Mouse (Mus musculus) hindbrain, embryonic 12.5 days (tissue): ENCODE measurements around the gene Cox8b. TPM values are rescaled to one million over a fixed set of nuclear protein-coding genes. Genes with fewer than 3 reads are reported as not detected.

Experiments used
- ATAC-seq: fragments of 200-750 bp; cut with Nextera tagmentation; 2 replicates; pipeline ENCODE4 v1.8.0; 2017; ENCODE audit warnings: moderate TSS enrichment; ENCODE audit not compliant: low FRiP score
- H3K27ac ChIP-seq: fragments of 300-500 bp; sonication (generic); 2 replicates; pipeline ENCODE4 v1.5.1; 2016; ENCODE audit warnings: mild to moderate bottlenecking
- H3K27me3 ChIP-seq: fragments of 300-500 bp; sonication (generic); 2 replicates; pipeline ENCODE4 v1.6.1; 2016; ENCODE audit warnings: mild to moderate bottlenecking
- H3K36me3 ChIP-seq: fragments of 300-500 bp; sonication (generic); 2 replicates; pipeline ENCODE4 v1.6.1; 2016; ENCODE audit warnings: mild to moderate bottlenecking
- H3K4me1 ChIP-seq: fragments of 300-500 bp; sonication (generic); 2 replicates; pipeline ENCODE4 v1.6.1; 2016
- H3K4me2 ChIP-seq: fragments of 300-500 bp; sonication (generic); replicated peaks from 2 replicates; pipeline ENCODE4 v1.6.1; 2016; ENCODE audit warnings: mild to moderate bottlenecking
- H3K4me3 ChIP-seq: fragments of 300-500 bp; sonication (generic); 2 replicates; pipeline ENCODE4 v1.5.1; 2016; ENCODE audit warnings: mild to moderate bottlenecking
- H3K9ac ChIP-seq: fragments of 300-500 bp; sonication (generic); 2 replicates; pipeline ENCODE4 v1.6.1; 2016; ENCODE audit warnings: mild to moderate bottlenecking, moderate library complexity
- H3K9me3 ChIP-seq: fragments of 300-500 bp; sonication (generic); replicated peaks from 2 replicates; pipeline ENCODE4 v1.6.1; 2016; ENCODE audit warnings: mild to moderate bottlenecking
- WGBS: fragments of 180-500 bp; shearing (Covaris S2); methylation state at CpG from one replicate; pipeline ENCODE4 v1.1.7; 2016; 5-methylcytosine and 5-hydroxymethylcytosine counted together
- polyA plus RNA-seq: library from polyadenylated mRNA; unstranded; fragments of >200 nt; fragmentation: Nextera tagmentation; extraction: Ambion mirVana; gene quantifications from 2 replicates; pipeline ENCODE4 v1.2.1, GENCODE M21; 2016

Gene Cox8b
- 0.81 TPM in 1 of 2 replicates, not detected in the other for polyA plus RNA-seq

DNA sequence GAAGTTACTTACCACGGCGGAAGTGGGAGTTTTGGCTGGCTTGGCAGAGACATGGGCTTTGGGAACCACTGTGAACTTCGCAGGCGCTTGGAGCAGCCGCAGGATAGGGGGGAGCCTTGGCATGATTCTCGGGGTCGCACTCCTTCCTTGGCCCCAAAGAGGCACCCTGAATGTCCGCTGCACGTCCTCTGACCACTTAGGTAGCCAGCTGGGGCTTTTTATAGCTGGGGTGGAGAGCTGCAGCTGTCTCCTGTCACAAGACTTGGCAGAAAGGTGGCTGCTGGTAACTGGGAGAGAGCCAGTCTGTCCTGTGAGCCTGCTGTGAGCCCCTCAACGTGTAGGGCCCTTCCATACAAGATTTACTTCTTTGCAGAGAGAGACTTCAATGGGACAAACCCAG is at the start of gene Cox8b:
Gene Cox8b, minus strand, starts transcription at position 227 of the 400 bp plus-strand sequence.
- Histone ChIP-seq H3K4me3 (no peak within 1 kb of the TSS), H3K9ac (no peak within 1 kb of the TSS), H3K27ac (no peak within 1 kb of the TSS), H3K36me3 (peaks cover 40% of the 10 kb centered on the region), H3K4me2 (no peak within 1 kb of the TSS), H3K27me3 (no peaks in the 10 kb centered on the region), H3K9me3 (no peaks in the 10 kb centered on the region), H3K4me1 (0 out of 2 replicates have a peak, but pooled peaks cover 4% of the 10 kb centered on the region)
- ATAC-seq, result no peak
- 79% methylated on average over 10 of the region's 10 CpGs for WGBS

DNA sequence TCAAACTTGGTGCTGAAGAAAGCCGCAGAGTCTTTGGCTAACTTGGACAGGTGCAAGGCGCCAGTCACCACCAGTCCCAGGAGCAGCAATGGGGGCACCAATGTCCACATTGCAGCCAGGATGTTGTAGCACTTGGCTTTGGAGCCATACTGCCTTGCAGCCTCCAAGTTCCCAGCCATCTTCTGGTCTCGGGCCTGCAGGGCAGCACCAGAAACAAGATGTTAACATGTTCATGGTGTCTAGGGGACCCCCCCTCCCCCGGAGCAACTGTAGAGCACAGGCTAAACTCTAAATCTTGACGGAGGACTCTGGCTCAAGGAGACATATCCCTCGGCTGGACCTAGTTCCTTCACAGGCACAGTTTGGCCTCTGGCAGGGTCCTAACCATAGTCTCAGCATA is 49.0 kb upstream of the Cox8b start:
- no peaks in the 10 kb centered on the region; the same call in 1 of the 2 replicates for H3K36me3 ChIP-seq
- no peak overlapping the region for H3K4me2 ChIP-seq
- no peak for ATAC-seq
- H3K9ac ChIP-seq, result no peak overlapping the region
- H3K9me3 ChIP-seq, result no peaks in the 10 kb centered on the region
- no peak overlapping the region for H3K27ac ChIP-seq
- 90% methylated on average over 6 of the region's 6 CpGs for WGBS
- peaks cover 16% of the 10 kb centered on the region for H3K4me1 ChIP-seq
- no peak overlapping the region for H3K4me3 ChIP-seq
- no peaks in the 10 kb centered on the region for H3K27me3 ChIP-seq

DNA sequence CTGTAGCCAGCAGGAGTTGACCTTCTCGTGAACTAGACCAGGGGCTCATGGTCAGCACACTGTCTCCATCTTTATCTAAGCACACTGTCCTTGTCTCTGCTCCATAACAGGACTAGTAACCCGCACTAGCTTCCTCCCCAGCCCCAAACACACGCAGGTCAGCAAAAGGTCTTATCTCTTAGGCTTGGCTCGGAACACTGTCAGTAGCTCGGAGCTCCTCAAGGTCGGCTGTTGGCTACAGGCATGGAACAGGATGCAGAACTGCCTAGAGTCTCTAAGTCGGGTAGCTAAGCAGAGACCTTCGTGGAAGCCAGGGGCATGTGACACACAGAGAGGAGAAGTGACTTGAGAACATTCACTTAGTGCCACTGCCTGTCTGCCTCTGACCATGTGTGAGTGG is 47.9 kb upstream of the Cox8b start:
- 85% methylated on average over 8 of the region's 8 CpGs for WGBS
- no peak overlapping the region for H3K27ac ChIP-seq
- no peaks in the 10 kb centered on the region for H3K9me3 ChIP-seq
- H3K9ac ChIP-seq, result no peak overlapping the region
- peaks cover 14% of the 10 kb centered on the region for H3K4me1 ChIP-seq
- H3K4me3 ChIP-seq, result no peak overlapping the region
- H3K27me3 ChIP-seq, result no peaks in the 10 kb centered on the region
- H3K36me3 ChIP-seq, result no peaks in the 10 kb centered on the region; the same call in 1 of the 2 replicates
- ATAC-seq, result no peak
- no peak overlapping the region for H3K4me2 ChIP-seq

DNA sequence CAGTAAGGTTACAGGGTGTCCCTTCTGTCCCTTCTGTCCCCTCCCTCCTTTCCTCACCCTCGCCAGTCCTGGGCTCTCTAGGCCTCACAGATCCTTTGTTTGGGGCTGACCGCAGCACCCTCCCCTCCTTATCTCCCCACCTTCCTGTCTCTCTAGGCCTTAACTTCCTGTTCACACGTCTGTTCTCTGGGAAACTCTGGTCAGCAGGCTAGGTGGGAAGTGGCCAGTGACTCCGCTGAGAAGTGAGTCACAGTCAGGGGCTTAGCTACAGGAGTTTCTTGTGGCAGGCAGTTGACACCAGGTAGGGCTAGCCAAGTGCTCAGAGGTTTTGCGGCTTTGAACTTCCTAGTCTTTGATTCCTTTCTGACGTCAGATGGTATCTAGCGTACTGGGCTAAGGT is 46.7 kb upstream of the Cox8b start:
- Histone ChIP-seq H3K4me1 (peaks cover 19% of the 10 kb centered on the region), H3K9ac (no peak overlapping the region), H3K9me3 (no peaks in the 10 kb centered on the region), H3K4me2 (no peak overlapping the region), H3K4me3 (no peak overlapping the region), H3K27ac (no peak overlapping the region), H3K36me3 (no peaks in the 10 kb centered on the region; the same call in 1 of the 2 replicates), H3K27me3 (no peaks in the 10 kb centered on the region)
- 73% methylated on average over 7 of the region's 7 CpGs for WGBS
- no peak for ATAC-seq

DNA sequence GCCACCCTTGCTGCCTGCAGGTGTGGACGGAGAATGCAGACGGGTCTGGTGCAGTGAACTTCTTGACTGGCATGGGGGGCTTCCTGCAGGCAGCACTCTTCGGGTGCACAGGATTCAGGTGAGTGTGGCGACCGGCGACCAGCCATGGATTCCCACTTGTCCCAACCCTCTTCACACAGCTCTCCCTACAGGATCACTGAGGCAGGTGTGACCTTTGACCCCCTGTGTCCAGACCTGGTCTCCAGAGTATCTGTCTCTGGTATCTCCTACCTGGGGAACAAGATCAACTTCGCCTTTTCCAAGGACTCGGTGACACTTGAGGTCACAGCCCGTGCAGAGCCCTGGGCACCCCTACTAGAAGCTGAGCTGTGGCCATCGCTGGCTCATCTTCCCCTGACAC is 46.1 kb upstream of the Cox8b start:
- H3K4me3 ChIP-seq, result no peak overlapping the region
- no peak overlapping the region for H3K4me2 ChIP-seq
- no peaks in the 10 kb centered on the region; the same call in 1 of the 2 replicates for H3K36me3 ChIP-seq
- no peaks in the 10 kb centered on the region for H3K9me3 ChIP-seq
- no peaks in the 10 kb centered on the region for H3K27me3 ChIP-seq
- peaks cover 19% of the 10 kb centered on the region for H3K4me1 ChIP-seq
- H3K9ac ChIP-seq, result no peak overlapping the region
- no peak overlapping the region for H3K27ac ChIP-seq
- no peak for ATAC-seq
- WGBS, result 87% methylated on average over 10 of the region's 10 CpGs

DNA sequence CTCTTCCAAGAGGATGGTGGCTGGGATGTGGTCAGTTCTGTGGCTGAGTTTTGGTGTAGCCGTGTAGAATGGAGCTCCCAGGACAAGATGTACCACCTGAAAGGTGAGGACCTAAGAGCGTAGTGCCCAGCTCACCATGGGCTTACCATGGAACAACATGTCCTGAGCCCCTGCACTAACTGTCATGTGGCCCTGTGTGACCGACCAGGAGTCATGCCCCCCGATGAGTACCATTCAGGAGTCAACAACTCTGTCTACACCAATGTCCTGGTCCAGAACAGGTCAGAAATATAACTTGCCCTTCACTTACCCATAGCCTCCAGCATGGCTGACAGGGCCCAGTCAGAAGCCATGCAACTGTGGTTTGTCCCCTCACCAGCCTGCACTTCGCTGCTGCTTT is 45.0 kb upstream of the Cox8b start:
- WGBS, result 92% methylated on average over 5 of the region's 5 CpGs
- no peaks in the 10 kb centered on the region for H3K27me3 ChIP-seq
- H3K9ac ChIP-seq, result no peak overlapping the region
- no peak overlapping the region for H3K4me3 ChIP-seq
- no peak for ATAC-seq
- no peaks in the 10 kb centered on the region; the same call in 1 of the 2 replicates for H3K36me3 ChIP-seq
- no peaks in the 10 kb centered on the region for H3K9me3 ChIP-seq
- H3K4me1 ChIP-seq, result peaks cover 14% of the 10 kb centered on the region
- H3K27ac ChIP-seq, result no peak overlapping the region
- H3K4me2 ChIP-seq, result no peak overlapping the region

DNA sequence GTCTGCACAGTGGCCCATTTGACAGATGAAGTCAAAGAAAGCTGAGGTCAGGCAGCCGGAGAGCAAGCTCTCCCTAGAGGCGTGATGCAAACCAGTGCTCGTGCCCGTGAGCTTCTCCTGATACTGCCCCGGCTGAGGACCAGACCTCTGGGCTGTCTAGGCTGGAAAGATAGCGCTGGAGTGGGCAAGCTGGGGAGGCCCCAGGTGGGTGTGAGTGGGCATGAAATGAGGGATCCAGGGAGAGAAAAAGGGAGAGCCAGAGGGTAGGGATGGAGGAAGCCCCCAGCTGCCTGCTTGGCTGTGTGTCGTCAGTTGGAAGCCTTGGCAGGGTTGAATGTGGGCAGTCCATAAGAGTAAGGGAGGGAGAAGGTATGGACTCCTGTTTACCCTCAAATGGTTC is 44.0 kb upstream of the Cox8b start:
- no peak overlapping the region for H3K27ac ChIP-seq
- H3K27me3 ChIP-seq, result no peaks in the 10 kb centered on the region
- H3K4me2 ChIP-seq, result no peak overlapping the region
- no peak overlapping the region for H3K4me3 ChIP-seq
- no peaks in the 10 kb centered on the region for H3K9me3 ChIP-seq
- no peaks in the 10 kb centered on the region; the same call in 1 of the 2 replicates for H3K36me3 ChIP-seq
- peaks cover 20% of the 10 kb centered on the region for H3K4me1 ChIP-seq
- WGBS, result 89% methylated on average over 7 of the region's 7 CpGs
- no peak for ATAC-seq
- H3K9ac ChIP-seq, result no peak overlapping the region

DNA sequence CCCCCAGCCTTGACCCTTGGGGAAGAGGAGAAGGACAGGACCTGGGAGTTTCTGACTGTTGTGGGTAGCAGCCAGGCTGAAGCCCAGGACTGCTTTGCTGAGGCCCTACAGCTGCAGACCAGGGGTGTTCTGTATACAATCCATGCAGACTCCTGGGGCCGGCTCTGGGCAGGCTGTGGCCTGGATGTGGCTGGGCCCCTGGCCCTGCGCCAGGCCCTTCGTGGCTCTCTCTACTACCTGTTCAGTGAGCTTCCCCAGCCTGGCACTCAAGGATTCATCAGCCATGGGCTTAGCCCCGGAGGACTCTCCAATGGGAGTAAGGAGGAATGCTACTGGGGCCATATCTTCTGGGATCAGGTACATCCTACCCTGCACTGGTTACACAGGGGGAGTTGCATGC is 43.1 kb upstream of the Cox8b start:
- 94% methylated on average over 4 of the region's 4 CpGs for WGBS
- no peak for ATAC-seq

DNA sequence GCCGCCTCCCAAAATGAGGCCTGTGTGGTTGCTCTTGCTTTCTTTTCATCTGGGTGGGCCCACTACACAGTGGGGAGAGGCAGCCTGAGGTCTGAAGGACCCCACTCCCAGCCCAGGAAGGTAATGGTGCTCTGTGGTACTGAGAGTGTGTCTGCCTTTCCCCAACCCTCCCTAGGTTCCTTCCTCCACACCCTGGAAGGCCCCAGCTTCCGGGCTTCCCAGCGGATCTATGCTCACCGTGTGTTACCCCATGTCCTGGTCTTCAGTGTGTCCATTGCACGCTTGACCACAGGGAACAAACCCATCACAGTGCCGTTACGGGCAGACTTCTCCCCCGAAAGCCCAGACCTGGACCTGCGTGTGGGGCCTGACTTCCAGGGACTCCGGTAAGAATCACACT is 42.6 kb upstream of the Cox8b start:
- peaks cover 20% of the 10 kb centered on the region for H3K4me1 ChIP-seq
- H3K27ac ChIP-seq, result no peak overlapping the region
- H3K9me3 ChIP-seq, result no peaks in the 10 kb centered on the region
- no peak overlapping the region for H3K9ac ChIP-seq
- 90% methylated on average over 10 of the region's 10 CpGs for WGBS
- H3K36me3 ChIP-seq, result no peaks in the 10 kb centered on the region; the same call in 1 of the 2 replicates
- H3K4me3 ChIP-seq, result no peak overlapping the region
- H3K4me2 ChIP-seq, result no peak overlapping the region
- H3K27me3 ChIP-seq, result no peaks in the 10 kb centered on the region
- ATAC-seq, result no peak

More for the DNA sequence above, 43.1 kb upstream of the Cox8b start:
- Histone ChIP-seq H3K9me3 (no peaks in the 10 kb centered on the region), H3K36me3 (no peaks in the 10 kb centered on the region; the same call in 1 of the 2 replicates), H3K9ac (no peak overlapping the region; the same call in 1 of the 2 replicates), H3K4me3 (no peak overlapping the region), H3K27me3 (no peaks in the 10 kb centered on the region), H3K4me2 (no peak overlapping the region), H3K4me1 (peaks cover 20% of the 10 kb centered on the region), H3K27ac (no peak overlapping the region)

DNA sequence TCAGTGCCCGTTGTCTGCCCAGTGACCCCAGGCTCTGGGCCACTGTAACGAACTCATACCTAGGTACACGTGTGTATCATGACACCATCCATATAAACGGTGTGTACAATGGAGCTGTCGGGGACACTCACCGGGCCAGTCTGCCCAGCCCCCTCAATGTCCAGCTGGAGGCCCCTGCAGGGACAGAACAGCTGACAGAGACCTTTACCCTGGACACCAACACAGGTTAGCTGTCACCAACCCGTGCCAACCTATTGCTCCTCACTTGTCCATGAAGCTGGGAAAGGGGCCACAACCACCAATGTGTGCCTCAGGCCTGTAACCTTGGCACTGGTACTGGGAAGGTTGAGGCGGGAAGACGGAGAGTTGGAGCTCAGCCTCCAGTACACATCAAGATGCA is 42.1 kb upstream of the Cox8b start:
- no peak for ATAC-seq
- Histone ChIP-seq H3K27ac (peak overlapping the region; percentile 18; the same call in 1 of the 2 replicates), H3K9me3 (no peaks in the 10 kb centered on the region), H3K4me2 (peak overlapping the region; percentile 59), H3K27me3 (no peaks in the 10 kb centered on the region), H3K36me3 (no peaks in the 10 kb centered on the region; the same call in 1 of the 2 replicates), H3K4me3 (peak overlapping the region; percentile 39), H3K4me1 (peaks cover 20% of the 10 kb centered on the region), H3K9ac (peak overlapping the region; percentile 65)
- WGBS, result 57% methylated on average over 9 of the region's 9 CpGs

DNA sequence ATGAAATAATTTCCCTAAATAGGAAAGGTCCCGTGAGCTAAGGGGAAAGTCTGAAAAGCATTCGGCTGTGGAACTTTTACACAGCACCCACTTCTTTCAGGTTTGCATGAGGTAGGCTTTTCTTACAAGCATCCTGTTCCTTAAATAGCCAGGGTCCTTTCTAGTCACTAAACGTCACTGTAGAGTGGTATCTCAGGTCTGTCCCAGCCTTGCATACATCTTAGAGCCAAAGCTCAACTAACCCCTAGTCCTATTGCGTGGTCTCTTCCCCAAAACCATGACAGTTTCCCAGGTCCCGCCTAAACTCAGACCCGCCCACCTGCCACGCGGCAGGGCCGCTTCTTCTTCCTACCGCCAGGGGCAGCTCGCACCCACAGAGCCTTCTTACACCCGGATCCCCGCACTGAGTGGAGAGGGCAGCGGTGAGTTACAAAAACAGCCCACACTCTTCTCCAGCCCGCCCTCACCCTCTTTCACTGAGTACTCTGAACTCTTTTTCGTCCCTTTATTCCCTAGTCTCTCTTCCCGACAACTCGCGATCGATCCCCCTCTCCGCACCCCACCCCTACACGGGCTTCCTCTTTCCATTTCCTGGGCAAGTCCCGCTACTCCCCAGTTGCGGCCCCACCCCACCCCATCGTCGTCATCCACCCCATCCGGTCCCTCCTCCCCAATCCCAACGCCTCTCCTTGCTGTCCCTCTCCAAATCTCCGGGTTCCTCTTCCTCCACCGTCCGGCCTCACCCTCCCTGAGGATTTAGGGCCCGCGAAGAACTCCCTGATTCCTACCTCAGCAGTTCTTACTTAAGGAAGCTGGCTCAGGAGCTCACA is 41.2 kb upstream of the Cox8b start, which contains the start of gene Pgghg:
Gene Pgghg, plus strand, starts transcription at position 170 of the 830 bp plus-strand sequence.
- H3K4me1 ChIP-seq, result peaks cover 20% of the 10 kb centered on the region

DNA sequence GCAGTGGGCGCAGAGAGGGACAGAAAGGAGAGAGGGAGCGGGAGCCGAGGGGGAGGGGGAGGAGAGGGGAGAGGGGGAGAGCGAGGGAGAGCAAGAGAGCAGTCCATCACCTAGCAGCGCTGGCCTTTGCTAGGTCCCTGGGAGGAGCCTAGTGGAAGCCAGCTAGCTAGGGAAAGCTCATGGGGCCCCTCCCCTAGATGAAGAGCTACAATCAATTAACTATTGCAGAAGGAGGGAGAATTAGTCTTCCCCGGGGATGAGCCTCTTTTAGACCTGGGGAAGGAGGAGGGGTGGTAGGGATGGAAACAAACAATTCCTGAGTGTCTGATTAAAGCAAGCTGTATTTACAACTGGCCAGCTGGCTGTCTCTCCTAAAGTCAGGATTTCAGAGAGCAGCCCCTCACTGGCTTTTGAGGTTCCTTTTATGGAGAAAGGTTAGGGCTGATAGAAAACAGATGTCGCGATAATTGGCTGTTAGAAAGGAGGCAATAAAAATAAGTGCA is 39.5 kb upstream of the Cox8b start:
- Histone ChIP-seq H3K9me3 (no peaks in the 10 kb centered on the region), H3K4me3 (no peak overlapping the region), H3K36me3 (no peaks in the 10 kb centered on the region; the same call in 1 of the 2 replicates), H3K9ac (no peak overlapping the region), H3K4me1 (peaks cover 20% of the 10 kb centered on the region), H3K27me3 (peaks cover 3% of the 10 kb centered on the region; the same call in 1 of the 2 replicates), H3K27ac (no peak overlapping the region), H3K4me2 (peak overlapping the region; percentile 9; the same call in 1 of the 2 replicates)
- no peak for ATAC-seq
- WGBS, result 16% methylated on average over 8 of the region's 8 CpGs

More for the DNA sequence above, 41.2 kb upstream of the Cox8b start, which contains the start of gene Pgghg:
- Histone ChIP-seq H3K4me2 (peak within 1 kb of the TSS; percentile 59), H3K4me3 (peak within 1 kb of the TSS; percentile 39), H3K27me3 (peaks cover 3% of the 10 kb centered on the region; the same call in 1 of the 2 replicates), H3K9me3 (no peaks in the 10 kb centered on the region), H3K9ac (peak within 1 kb of the TSS; percentile 65), H3K27ac (peak within 1 kb of the TSS; percentile 18; the same call in 1 of the 2 replicates), H3K36me3 (no peaks in the 10 kb centered on the region; the same call in 1 of the 2 replicates)
- 4% methylated on average over 33 of the region's 33 CpGs for WGBS
- ATAC-seq, result peak; percentile 85
